28 mouse cellular contexts compared by ENCODE assay signal in the genomic region with DNA sequence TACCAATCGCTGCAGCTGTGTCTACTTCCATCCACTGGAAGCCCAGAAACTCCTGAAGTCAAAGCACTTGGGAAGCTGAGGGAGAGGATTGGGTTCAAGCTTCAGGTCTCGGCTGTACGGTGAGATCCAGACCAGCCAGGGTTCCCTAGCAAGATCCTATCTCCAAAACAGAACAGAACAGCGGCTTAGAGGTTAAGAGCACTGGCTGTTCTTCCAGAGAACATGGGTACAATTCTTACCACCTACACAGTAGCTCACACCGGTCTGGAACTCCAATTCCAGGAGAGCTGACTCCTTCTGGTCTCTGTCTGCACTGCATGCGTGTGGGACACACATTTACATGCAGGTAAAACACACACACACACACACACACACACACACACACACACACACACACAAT. TPM values are rescaled to one million over a fixed set of nuclear protein-coding genes. Genes with fewer than 3 reads are reported as not detected.
DNase-seq lines count a peak whose midpoint lies in the region; ATAC-seq and TF ChIP-seq lines count a peak whose summit lies in the region.
"Had no signal": no experiment of that assay in that cellular context is flagged by ENCODE, and none has a peak within 500 bp of the region (broad histone marks: within the 10 kb centered on the region; RNA-seq: fewer than 3 reads in every experiment).

No protein-coding gene starts in this region.

- TF ChIP-seq CTCF in lung, postnatal 0 days (IDR thresholded peaks at IDR 0.05): no peak

- no peaks in the 10 kb centered on the region for H3K36me3 ChIP-seq in kidney, embryonic 15.5 days
- H3K36me3 ChIP-seq in lung, postnatal 0 days (ENCODE audit: insufficient read depth, low read length): no peaks in the 10 kb centered on the region
- H3K36me3 ChIP-seq: embryonic facial prominence, embryonic 10.5 days; embryonic facial prominence, embryonic 13.5 days; forebrain, embryonic 10.5 days; heart, embryonic 12.5 days; heart, embryonic 15.5 days; hindbrain, embryonic 10.5 days; hindbrain, embryonic 13.5 days had no signal

- H3K9ac ChIP-seq in kidney, embryonic 15.5 days: no peak overlapping the region
- H3K9ac ChIP-seq in lung, postnatal 0 days (replicated peaks; ENCODE audit: low read depth): no peak overlapping the region
- H3K9ac ChIP-seq: embryonic facial prominence, embryonic 13.5 days; forebrain, embryonic 13.5 days; heart, embryonic 12.5 days; heart, embryonic 15.5 days; hindbrain, embryonic 13.5 days had no signal

- H3K4me3 ChIP-seq in kidney, embryonic 15.5 days (replicated peaks): no peak overlapping the region
- no peak overlapping the region for H3K4me3 ChIP-seq in lung, postnatal 0 days (ENCODE audit: low read depth, low read length)
- H3K4me3 ChIP-seq: embryonic facial prominence, embryonic 10.5 days; embryonic facial prominence, embryonic 13.5 days; erythroblast, embryonic 14.5 days; forebrain, embryonic 10.5 days; forebrain, embryonic 13.5 days; heart, embryonic 12.5 days; heart, embryonic 15.5 days; hindbrain, embryonic 10.5 days; hindbrain, embryonic 13.5 days had no signal

- no peaks in the 10 kb centered on the region for H3K9me3 ChIP-seq in kidney, embryonic 15.5 days (replicated peaks)
- no peaks in the 10 kb centered on the region for H3K9me3 ChIP-seq in lung, postnatal 0 days (ENCODE audit: low read length)
- H3K9me3 ChIP-seq: embryonic facial prominence, embryonic 10.5 days; embryonic facial prominence, embryonic 13.5 days; forebrain, embryonic 13.5 days; heart, embryonic 12.5 days; heart, embryonic 15.5 days; hindbrain, embryonic 13.5 days had no signal

- 75% methylated on average over 6 of the region's 6 CpGs for WGBS in kidney, embryonic 15.5 days
- 84% methylated on average over 6 of the region's 6 CpGs for WGBS in lung, postnatal 0 days

- peaks cover 19% of the 10 kb centered on the region for H3K4me1 ChIP-seq in kidney, embryonic 15.5 days
- no peaks in the 10 kb centered on the region for H3K4me1 ChIP-seq in lung, postnatal 0 days (ENCODE audit: insufficient read depth, low read depth, low read length)
- H3K4me1 ChIP-seq: embryonic facial prominence, embryonic 10.5 days; embryonic facial prominence, embryonic 13.5 days; forebrain, embryonic 10.5 days; forebrain, embryonic 13.5 days; heart, embryonic 12.5 days; heart, embryonic 15.5 days; hindbrain, embryonic 10.5 days had no signal

- H3K4me2 ChIP-seq in kidney, embryonic 15.5 days: peak overlapping the region; percentile 48
- H3K4me2 ChIP-seq in lung, postnatal 0 days (replicated peaks; ENCODE audit: low read depth, low read length): no peak overlapping the region
- H3K4me2 ChIP-seq: embryonic facial prominence, embryonic 13.5 days; forebrain, embryonic 13.5 days; heart, embryonic 12.5 days; heart, embryonic 15.5 days had no signal

- H3K27me3 ChIP-seq in kidney, embryonic 15.5 days: 0 out of 2 replicates have a peak, but pooled peaks cover 2% of the 10 kb centered on the region
- H3K27me3 ChIP-seq in lung, postnatal 0 days (replicated peaks; ENCODE audit: insufficient read depth, low read length): no peaks in the 10 kb centered on the region
- H3K27me3 ChIP-seq: embryonic facial prominence, embryonic 13.5 days; forebrain, embryonic 13.5 days; hindbrain, embryonic 13.5 days had no signal

- ATAC-seq in kidney, embryonic 15.5 days (replicated peaks; ENCODE audit: low FRiP score): no peak
- ATAC-seq in lung, postnatal 0 days: no peak
- ATAC-seq: activated CD4-positive, CD25-positive, alpha-beta regulatory T cell, adult 4 months; CD4-positive, CD25-positive, alpha-beta regulatory T cell, adult 4 months; forebrain, embryonic 13.5 days; forebrain, embryonic 16.5 days had no signal

- no peak for TF ChIP-seq EP300 in lung, postnatal 0 days (IDR thresholded peaks at IDR 0.05)

- no peak for DNase-seq in kidney, adult 18-20 months
- DNase-seq in lung, postnatal 0 days (ENCODE audit: low spot score): no peak
- no peak for DNase-seq in lung, postnatal 36 days
- DNase-seq in fat pad, adult 2 months (ENCODE audit: extremely low read depth, low read depth, low spot score): peak; percentile 74
- no peak for DNase-seq in thymus, postnatal 14 days
- DNase-seq: adrenal gland, adult 8-10 months; cerebellum, adult 11-12 months; cerebellum, adult 8-10 months; cerebellum, postnatal 10 days; cerebellum, postnatal 36 days; gastrocnemius, postnatal 10 days; gastrocnemius, postnatal 36 days; heart, adult 11 months; heart, postnatal 10 days; heart, postnatal 36 days had no signal

- peak overlapping the region; percentile 41; the same call in 1 of the 2 replicates for H3K27ac ChIP-seq in kidney, embryonic 15.5 days
- peak overlapping the region; percentile 32; the same call in 1 of the 2 replicates for H3K27ac ChIP-seq in lung, postnatal 0 days (ENCODE audit: low read length)
- H3K27ac ChIP-seq: embryonic facial prominence, embryonic 10.5 days; embryonic facial prominence, embryonic 13.5 days; forebrain, embryonic 10.5 days; forebrain, embryonic 13.5 days; heart, embryonic 15.5 days; hindbrain, embryonic 10.5 days; hindbrain, embryonic 13.5 days had no signal

RNA-seq across cellular contexts. Expression of a gene that starts 17.1 kb away (rescaled TPM):
- polyA plus RNA-seq in kidney, embryonic 15.5 days (2015; fragmentation: Nextera tagmentation; extraction: Ambion mirVana): 17.6 and 22.8 TPM in 2 replicates
- 13.4 and 13.9 TPM in 2 replicates for polyA plus RNA-seq in lung, postnatal 0 days (2015; fragmentation: Nextera tagmentation; extraction: Ambion mirVana)
- polyA plus RNA-seq: erythroblast, embryonic 14.5 days had no signal

RNA-seq across cellular contexts. Expression of a gene that starts 40.0 kb away (rescaled TPM):
- polyA plus RNA-seq in kidney, embryonic 15.5 days (2015; fragmentation: Nextera tagmentation; extraction: Ambion mirVana): 2.5 and 3.7 TPM in 2 replicates
- polyA plus RNA-seq in lung, postnatal 0 days (2015; fragmentation: Nextera tagmentation; extraction: Ambion mirVana): 0.45 and 0.83 TPM in 2 replicates
- polyA plus RNA-seq: activated CD4-positive, CD25-positive, alpha-beta regulatory T cell, adult 4 months; erythroblast, embryonic 14.5 days; forebrain, embryonic 16.5 days had no signal

RNA-seq across cellular contexts. Expression of a gene that starts 44.0 kb away (rescaled TPM):
- polyA plus RNA-seq in kidney, embryonic 15.5 days (2015; fragmentation: Nextera tagmentation; extraction: Ambion mirVana): 14.6 and 15.0 TPM in 2 replicates
- polyA plus RNA-seq in lung, postnatal 0 days (2015; fragmentation: Nextera tagmentation; extraction: Ambion mirVana): 1.1 and 2.4 TPM in 2 replicates
- polyA plus RNA-seq: erythroblast, embryonic 14.5 days had no signal
